Mouse (Mus musculus): ENCODE measurements around the gene Nepro. TPM values are rescaled to one million over a fixed set of nuclear protein-coding genes. Genes with fewer than 3 reads are reported as not detected.

The Nepro gene
- 13.4 TPM for total RNA-seq (2023)

DNA sequence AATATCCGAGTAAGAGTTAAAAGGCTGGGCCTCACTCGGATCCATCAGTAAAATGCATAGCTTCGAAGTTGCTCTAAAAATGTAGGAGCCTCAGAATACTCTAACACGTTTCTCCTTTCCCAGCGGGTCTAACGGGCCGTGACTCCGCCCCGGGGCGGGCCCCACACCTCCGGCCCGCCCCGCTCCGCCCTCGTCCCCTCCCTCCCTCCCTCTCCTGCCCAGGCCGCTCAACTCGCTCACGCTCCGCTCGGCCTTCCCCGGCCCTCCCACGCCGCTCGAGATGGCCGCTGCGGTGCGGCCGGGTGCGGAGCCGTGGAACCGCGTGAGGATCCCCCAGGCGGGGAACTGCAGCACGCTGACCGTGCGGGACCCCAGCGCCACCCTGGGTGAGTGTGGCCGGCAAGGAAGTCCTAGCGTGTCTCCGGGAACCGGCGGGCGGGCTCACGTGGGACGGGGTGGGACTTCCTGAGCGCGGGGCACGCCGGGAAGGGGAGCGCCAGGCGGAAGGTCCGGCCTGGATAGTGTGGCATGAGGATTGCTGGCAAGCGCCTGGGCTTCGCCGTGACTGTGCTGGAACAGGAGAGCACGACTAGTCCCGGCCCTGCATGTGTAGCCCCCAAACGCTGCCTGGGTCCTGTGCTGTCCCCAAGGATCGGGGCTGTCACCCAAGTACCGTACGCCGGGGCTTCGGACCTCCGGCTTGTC is at the start of gene Nepro:
Gene Nepro (plus strand): TSS at position 219 of the 705 bp plus-strand sequence.

DNA sequence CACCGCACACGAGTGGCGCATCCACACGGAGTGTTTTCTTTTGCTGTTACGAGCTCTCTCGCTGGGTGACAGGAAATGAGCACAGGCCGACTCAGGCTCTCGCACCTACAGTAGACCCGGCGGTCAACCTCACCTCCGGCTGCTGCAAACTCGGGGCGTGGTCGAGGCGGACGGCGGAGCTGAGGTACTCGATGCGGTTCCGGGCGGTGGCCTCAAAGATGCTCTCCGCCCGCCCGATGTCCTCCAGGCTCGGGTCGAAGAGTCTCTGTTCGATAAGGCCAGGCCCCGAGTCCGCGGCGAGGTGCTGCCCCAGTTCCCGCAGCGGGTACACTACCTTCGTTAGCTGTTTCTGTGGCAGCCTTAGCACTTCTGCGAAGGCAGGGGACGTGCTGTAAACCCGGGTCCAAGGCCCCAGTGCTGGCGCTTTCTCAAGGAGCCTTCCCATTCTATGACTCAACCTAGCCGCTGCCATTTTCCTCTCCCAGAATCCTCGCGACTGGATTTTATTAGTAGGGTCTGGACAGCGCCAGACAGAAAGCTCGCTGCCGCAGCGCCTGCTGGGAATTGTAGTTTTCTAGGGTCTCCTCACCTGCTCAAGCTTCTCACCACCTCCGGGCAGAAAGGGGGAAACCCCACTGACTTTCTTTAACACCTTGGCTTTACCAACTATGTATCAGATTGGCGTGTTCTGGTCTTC is 21.9 kb downstream of the Nepro start, which contains the start of gene Gtpbp8:
Gene Gtpbp8 (minus strand): TSS at position 498 of the 697 bp plus-strand sequence.

DNA sequence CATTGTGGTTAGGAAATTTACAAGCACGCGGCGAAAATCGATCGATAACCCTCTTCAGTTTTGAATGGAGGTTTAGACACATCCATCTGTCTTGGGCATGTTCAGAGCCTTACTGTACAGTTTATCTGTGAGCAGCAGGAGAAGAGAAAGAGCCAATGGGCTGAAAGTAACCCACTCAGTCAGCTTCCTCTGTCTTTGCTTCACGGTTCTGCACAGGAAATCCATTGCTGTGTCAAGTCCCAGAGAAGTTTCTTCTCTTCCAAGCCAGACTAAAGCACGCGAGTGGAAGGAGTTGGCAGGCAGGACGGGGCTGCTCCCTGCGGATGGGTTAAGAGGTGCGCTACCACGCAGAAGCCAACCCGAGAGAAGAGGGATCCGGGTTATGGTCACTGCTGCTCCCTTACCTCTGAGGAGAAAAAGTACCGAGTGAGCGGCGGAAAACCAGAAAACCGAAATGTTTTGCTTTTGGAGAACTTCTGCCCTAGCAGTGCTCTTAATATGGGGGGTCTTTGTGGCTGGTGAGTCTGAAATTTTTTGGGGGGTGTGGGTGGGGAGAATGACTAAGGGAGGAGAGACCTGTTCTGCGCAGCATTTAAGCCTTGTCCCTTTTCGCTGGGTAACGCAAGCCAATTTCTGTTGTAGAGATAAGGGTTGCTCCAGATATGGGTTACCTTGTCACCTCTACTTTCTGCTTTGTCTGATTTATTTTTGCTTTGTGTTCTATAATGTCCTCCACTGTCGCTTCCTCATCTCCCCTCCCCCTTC is 41.6 kb downstream of the Nepro start, which contains the start of gene Cd200r1:
Gene Cd200r1 (plus strand): TSS at position 182 of the 765 bp plus-strand sequence.

Other genes starting within 250 kb of the Nepro start
- gene Boc, start 165.4 kb upstream of the Nepro start, total RNA-seq (2023): not detected
- 13.3 TPM for gene Gtpbp8, start 22.1 kb downstream of the Nepro start, total RNA-seq (2023)
- gene Cd200r1, start 41.4 kb downstream of the Nepro start, total RNA-seq (2023): 1.9 TPM
- gene Cd200r4, start 87.4 kb downstream of the Nepro start, total RNA-seq (2023): 1.4 TPM
- not detected for gene Cd200r2, start 142.8 kb downstream of the Nepro start, total RNA-seq (2023)
- gene Cd200r3, start 219.4 kb downstream of the Nepro start, total RNA-seq (2023): 0.46 TPM